Mouse (Mus musculus) frontal cortex, adult (tissue): ENCODE measurements around the gene Fbxo47.
A peak's percentile ranks its signal among the peaks of the same experiment; 100 is the strongest.

ENCODE experiments used
- ATAC-seq: cut with Nextera tagmentation; 2 replicates; pipeline ENCODE4 v1.9.2; 2017; ENCODE audit warnings: mild to moderate bottlenecking, moderate library complexity, mixed read lengths; ENCODE audit not compliant: low TSS enrichment

The Fbxo47 gene

GRCm38 (mm10) chr11:97883918-97884600 is at the start of gene Fbxo47:
Gene Fbxo47, minus strand, starts transcription at chr11:97884154.
- ATAC-seq = peak; percentile 96

DNA sequence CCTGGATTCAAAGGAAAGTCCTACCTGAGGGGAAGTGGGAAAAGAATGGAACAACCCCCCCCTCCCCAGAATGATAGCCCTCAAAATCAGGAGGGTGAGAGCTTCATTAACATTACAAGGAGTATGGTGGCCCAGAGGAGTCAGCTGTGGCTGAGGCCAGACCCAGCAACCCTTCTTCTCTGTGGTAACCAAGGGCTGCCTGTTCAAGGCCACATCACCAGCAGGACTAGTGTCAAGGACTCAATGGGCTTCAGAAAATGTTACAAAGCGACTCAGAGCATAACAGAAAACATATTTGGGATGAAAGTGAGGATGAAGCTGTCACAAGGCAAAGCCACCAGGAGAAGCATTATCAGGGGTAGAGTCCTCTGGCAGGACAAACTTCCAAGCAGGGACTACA is 49.6 kb upstream of the Fbxo47 start:
- no peak for ATAC-seq

- ATAC-seq = no peak
Observed at GRCm38 (mm10) chr11:97928905-97929304, 45.0 kb upstream of the Fbxo47 start.

DNA sequence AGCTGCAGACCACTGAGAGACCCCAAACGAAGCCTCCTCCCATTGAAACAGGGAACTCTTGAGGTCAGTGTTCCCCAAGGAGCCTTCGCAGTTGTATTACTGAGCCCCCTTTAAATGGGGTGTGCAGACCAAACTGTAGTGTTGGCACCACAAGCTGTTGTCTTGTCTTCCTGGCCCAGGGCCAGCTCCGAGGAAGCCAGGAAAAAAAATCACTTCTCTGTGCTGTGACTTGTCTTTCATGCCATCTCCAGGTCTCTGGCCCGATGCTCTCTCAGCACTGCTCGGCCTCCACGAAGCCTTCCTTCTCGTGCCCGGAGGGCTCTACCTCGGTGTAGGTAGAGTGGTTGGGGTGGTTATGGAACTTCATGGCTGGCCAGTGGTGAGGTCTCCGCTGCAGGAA is 40.3 kb upstream of the Fbxo47 start:
- no peak for ATAC-seq

GRCm38 (mm10) chr11:97923639-97924038 is 39.7 kb upstream of the Fbxo47 start:
- ATAC-seq = no peak

- no peak for ATAC-seq
Observed at GRCm38 (mm10) chr11:97915974-97916503, 32.1 kb upstream of the Fbxo47 start.

DNA sequence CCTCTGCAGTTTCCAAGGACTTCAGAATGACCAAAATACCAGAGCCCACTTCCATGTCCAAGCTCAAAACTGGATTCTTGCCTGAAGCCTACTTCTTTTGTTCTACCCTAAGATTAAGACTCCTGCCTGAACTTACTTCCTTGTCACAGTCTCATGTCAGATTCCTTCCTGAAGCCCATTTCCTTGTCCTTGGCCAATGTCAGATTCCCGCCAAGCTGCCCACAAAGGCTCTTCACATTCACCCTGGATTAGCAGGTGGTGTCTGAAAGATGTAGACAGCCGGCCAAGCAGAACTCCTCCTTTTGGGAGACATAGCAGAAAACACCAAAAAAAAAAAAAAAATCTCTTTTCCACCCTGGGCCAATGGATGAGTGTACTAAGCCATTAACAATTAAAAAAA is 31.5 kb upstream of the Fbxo47 start:
- no peak for ATAC-seq

- ATAC-seq = no peak
Observed at GRCm38 (mm10) chr11:97913111-97913510, 29.2 kb upstream of the Fbxo47 start.

- ATAC-seq = no peak
Observed at GRCm38 (mm10) chr11:97908634-97909348, 24.8 kb upstream of the Fbxo47 start.

DNA sequence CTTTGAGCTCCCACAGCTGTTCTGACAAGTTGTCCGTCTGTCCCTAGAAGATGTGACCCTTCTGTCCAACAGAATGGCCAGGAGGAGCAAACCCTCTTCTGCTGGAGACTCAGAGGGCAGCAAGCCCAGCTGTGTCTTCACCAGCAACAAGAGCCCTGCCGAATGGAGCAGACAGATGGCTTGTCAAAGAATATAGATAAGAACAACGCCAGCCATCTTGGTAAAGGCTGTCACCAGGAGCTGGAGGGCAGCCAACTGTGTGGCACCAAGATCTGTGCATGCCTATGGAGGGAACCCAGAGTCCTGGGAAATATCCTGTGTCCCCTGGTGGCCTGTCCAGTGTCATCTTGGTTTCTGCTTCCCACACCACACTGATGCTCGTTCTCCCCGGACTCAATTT is 24.0 kb upstream of the Fbxo47 start:
- no peak for ATAC-seq

DNA sequence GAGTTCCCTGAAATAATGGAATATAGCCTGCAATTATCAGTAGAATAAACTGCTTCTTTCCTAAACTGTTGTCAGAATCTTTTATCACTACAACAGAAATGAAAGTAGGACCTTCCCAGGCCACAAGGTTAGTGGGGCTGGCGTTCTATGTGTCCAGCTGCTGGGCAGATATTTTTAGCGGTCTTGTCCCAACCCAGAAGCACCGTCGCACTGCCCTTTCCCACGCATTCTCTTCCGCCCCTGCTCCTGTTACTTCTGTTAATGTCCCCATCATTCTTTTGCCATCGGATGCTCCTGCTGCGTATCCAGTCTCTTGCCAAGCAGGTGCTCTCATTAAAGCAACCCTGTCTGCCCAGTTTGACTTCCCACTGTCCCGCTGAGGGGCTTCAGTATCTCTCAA is 23.0 kb upstream of the Fbxo47 start:
- ATAC-seq = no peak

DNA sequence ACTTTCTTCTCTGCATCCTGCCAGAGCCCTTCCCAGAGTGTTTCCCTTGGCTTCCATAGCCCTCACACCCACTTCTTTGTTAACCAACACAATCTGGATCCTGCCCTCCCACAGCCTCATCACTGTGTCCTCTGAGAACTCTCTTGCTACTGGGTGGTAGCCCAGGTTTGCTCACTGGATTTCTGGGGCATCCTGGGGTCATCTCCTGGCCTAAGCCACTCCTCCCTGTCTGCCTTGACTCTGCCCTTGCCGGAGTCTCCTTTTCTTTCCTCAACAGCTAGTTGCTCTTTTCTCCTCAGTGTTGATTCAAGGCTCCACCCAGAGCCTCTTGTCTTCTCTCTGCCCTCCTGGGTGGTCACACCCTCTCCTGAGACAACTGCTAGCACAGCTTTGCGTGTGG is 22.0 kb upstream of the Fbxo47 start:
- ATAC-seq = no peak

- ATAC-seq = no peak
Observed at GRCm38 (mm10) chr11:97905540-97905939, 21.6 kb upstream of the Fbxo47 start.

- no peak for ATAC-seq
Observed at GRCm38 (mm10) chr11:97904801-97905200, 20.8 kb upstream of the Fbxo47 start.

DNA sequence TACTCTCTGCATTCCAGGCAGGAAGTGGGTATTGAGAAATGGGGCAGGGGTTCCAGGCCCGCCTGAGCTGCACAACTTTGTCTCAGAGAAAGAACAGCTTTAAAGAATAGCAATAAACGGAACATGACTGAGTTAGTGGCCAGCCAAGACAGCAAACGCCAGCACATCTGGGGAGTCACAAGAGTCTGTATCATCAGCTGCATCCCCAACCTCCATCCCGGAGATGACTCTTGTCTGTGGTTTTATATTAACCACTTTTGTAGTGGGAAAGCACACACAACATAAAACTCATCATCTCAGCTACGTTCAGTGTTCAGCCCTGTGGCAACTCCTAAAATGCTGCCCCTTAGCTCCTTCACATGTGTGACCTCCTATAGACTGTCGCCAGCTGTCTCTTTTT is 17.9 kb upstream of the Fbxo47 start:
- no peak for ATAC-seq

DNA sequence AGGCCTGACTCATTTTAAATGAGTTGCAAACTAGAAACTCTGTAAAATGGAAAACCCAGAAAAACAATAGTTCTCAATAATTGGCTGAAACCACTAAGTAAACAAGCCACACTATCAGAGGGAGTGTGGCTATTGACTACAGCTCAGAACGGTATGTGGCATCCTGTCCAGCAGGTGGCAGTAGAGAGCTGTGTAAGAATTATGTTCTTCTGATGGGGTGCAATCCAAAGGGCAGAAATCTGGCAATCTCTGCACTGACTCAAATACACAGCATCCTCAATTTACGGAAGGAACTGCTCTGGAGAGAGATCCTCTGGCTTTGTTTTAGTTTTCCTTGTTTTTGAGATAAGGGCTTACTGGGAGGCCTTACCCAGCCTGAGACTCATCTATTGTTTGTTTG is 15.9 kb upstream of the Fbxo47 start:
- ATAC-seq = peak; percentile 79; the same call in 1 of the 2 replicates

GRCm38 (mm10) chr11:97897568-97898185 is 13.7 kb upstream of the Fbxo47 start:
- no peak for ATAC-seq

GRCm38 (mm10) chr11:97896655-97897054 is 12.7 kb upstream of the Fbxo47 start:
- ATAC-seq = no peak

DNA sequence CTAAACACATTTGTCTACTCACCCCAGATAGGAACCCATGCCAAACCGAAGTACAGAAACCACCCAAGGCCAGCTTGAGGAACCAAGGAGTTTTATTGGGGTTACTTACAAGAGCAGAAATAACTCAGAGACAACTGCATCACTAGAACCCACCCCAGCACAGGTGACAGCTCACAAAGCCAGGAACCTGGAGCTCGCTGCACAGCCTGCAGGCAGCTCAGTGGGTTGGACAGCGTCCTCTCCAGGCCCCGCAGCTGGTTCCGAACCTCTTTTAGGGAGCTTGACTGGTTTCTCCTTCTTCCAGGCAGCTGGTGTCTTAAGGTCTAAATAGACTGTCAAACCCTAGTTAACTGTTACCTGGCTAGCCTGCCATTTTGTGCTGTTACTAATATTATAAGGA is 7.9 kb upstream of the Fbxo47 start:
- ATAC-seq = no peak

- no peak for ATAC-seq
Observed at GRCm38 (mm10) chr11:97885296-97885915, 1.5 kb upstream of the Fbxo47 start.

DNA sequence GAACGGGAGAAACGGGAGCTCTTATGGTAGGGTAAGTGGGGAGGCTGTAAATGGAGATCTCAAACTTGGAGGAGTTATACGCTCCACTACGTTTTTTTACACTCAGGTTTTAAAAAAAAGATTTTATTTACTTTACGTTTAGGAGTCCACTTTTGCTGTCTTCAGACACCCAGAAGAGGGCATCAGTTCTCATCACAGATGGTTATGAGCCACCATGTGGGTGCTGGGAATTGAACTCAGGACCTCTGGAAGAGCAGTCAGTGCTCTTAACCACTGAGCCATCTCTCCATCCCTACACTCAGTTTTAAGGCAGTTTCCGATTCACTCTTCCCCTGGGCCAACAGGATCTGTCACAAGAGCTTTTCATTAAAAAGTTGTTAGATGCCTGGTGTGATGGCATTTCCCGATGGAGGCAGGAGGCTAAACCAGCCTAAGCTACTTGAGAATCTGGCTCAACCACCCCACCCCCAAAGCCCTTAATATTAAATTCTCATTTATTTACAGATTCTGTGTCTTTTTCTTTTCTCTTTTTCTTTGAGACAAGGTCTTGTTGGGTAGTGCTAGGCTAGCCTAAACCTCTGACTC is 739 bp upstream of the Fbxo47 start:
- ATAC-seq = no peak

DNA sequence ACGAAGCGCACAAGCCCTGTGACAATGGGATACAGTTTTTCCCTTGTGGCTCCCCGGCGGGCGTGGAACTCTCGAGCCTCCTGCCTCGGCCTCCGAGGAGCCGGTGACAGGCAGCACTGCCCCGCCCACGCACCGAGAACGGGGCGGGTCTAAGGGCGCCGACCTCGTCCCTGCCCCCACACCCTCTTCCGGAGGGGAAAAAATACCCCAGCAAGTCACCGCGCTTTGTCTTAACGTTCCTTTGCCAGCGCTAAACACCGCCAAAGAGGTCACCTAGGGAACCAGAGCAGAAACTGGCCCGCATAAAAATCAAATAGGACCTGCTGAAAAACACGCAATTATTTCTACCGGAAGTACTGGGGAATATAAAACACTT is 424 bp downstream of the Fbxo47 start:
- ATAC-seq = no peak
